Mouse (Mus musculus): ENCODE results near the gene Aig1.

DNA sequence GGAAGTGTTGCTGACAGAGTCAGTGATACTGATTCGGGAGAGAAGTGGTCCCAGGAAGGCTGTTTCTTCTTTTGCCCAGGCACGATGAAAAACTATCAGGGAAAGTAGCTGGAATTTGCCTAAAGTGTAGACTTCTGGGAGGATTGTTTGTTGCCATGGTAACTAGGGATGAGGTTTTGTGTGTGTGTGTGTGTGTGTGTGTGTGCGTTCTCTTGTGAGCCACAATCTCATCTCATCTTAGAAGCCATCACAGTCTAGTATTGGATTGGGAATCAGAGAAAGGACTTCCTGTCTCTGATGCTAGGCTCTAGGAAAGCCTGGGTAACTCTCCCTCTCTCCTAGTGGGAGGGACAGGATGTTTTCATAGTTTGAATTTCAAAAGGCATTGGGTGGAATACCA is 237.0 kb downstream of the Aig1 start:
- TF ChIP-seq CTCF (IDR thresholded peaks at IDR 0.05): no peak
- TF ChIP-seq EP300 (IDR thresholded peaks at IDR 0.05): no peak

Data from lung, postnatal 0 days (tissue).